ENCODE assay signal across 8 mouse cellular contexts in the genomic region with DNA sequence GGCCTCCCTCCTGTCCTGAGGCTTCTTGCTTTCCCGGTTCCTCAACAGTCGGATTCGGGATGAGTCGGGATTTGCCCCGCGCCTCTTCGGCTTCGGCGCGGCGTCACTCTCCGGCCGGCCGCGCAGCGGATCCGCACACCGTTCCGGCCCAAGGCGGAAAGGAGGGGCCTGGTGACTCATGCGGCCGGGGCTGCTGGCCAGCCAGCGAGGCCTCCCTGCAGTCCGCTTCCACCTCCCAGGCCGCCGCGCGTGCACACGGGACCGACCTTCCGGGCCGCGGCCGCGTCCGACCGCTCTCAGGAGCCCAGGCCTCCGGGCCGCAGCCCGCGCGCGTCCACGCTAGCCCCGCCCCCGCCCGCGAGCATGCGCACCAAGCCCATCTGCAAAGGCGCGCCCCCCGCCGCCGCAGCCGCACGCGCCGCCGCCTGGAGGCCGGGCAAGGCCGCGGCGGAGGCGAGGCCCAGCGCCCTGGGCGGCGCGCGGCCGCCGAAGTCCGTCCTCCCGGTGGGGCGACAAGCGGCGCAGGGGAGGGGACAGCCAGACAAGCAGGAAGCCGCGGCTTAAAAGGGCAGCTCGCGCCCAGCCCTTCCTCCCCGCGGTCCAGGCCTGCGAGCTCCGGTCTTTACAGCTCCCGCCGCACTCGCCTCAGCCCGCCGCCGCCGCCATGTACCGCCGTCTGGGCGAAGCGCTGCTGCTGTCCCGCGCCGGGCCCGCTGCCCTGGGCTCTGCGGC. TPM values are rescaled to one million over a fixed set of nuclear protein-coding genes. Genes with fewer than 3 reads are reported as not detected.
DNase-seq lines count a peak whose midpoint lies in the region; ATAC-seq and TF ChIP-seq lines count a peak whose summit lies in the region.

TSS of gene Shld2 (minus strand) at position 260 of the 732 bp plus-strand sequence.
TSS of gene Glud1 (plus strand) at position 494 of the 732 bp plus-strand sequence.

- peak within 1 kb of the TSS; percentile 98 for H3K27ac ChIP-seq in cortical plate, adult 2 months (ENCODE audit: insufficient read depth, low read length)

- H3K4me3 ChIP-seq in cortical plate, adult 2 months (ENCODE audit: insufficient read depth, low read length): peak within 1 kb of the TSS; percentile 99

- peaks cover 3% of the 10 kb centered on the region for H3K4me1 ChIP-seq in cortical plate, adult 2 months (ENCODE audit: control insufficient read depth, insufficient read depth, low read length)

- TF ChIP-seq POLR2A in cortical plate, adult 2 months (IDR thresholded peaks at IDR 0.05; ENCODE audit: extremely low read depth, insufficient read depth, low read length): peak; percentile 61

- peak; percentile 98 for DNase-seq in gastrocnemius, postnatal 10 days
- DNase-seq in induced T-regulatory cell, adult 2 months (ENCODE audit: low read depth): peak; percentile 93
- DNase-seq in left cerebral cortex, adult 9 months (ENCODE audit: low spot score in 2 of 2): peak; percentile 83 to 89
- peak; percentile 92 for DNase-seq in right cerebral cortex, postnatal 14 days
- peak; percentile 95 to 96 for DNase-seq in urinary bladder, postnatal 36 days (ENCODE audit: low spot score in 2 of 2)

- no peak for TF ChIP-seq CTCF in cortical plate, adult 2 months (IDR thresholded peaks at IDR 0.05; ENCODE audit: extremely low read depth, insufficient read depth, low read length)

- peak; percentile 84 for ATAC-seq in activated CD4-positive, CD25-positive, alpha-beta regulatory T cell, adult 4 months
- ATAC-seq in megakaryocyte progenitor cell, adult 5-6 weeks (replicated peaks; ENCODE audit: poor library complexity): peak; percentile 79

RNA-seq across cellular contexts. Expression of gene Shld2, which starts in this region (rescaled TPM):
- polyA plus RNA-seq in activated CD4-positive, CD25-positive, alpha-beta regulatory T cell, adult 4 months (2017; shearing (Covaris generic)): 1 to 10 TPM; 8.3 to 9.2 TPM
- 4.1 and 4.6 TPM in 2 replicates for polyA plus RNA-seq in cortical plate, adult 2 months (2012; rRNA removed)
- total RNA-seq in gastrocnemius, postnatal 10 days (2021): 1 to 10 TPM; 7.1 to 8.0 TPM
- 7.9 and 13.2 TPM in 2 replicates for total RNA-seq in megakaryocyte progenitor cell, adult 5-6 weeks (2015)
- 13.3 and 14.2 TPM in 2 replicates for total RNA-seq in megakaryocyte progenitor cell, adult 5-6 weeks (2017)

RNA-seq across cellular contexts. Expression of gene Glud1, which starts in this region (rescaled TPM):
- 10 to 100 TPM; 37.3 to 50.1 TPM for polyA plus RNA-seq in activated CD4-positive, CD25-positive, alpha-beta regulatory T cell, adult 4 months (2017; shearing (Covaris generic))
- 174 and 177 TPM in 2 replicates for polyA plus RNA-seq in cortical plate, adult 2 months (2012; rRNA removed)
- total RNA-seq in gastrocnemius, postnatal 10 days (2021): 100 to 1,000 TPM; 116 to 120 TPM
- 182 and 187 TPM in 2 replicates for total RNA-seq in megakaryocyte progenitor cell, adult 5-6 weeks (2015)
- 118 and 134 TPM in 2 replicates for total RNA-seq in megakaryocyte progenitor cell, adult 5-6 weeks (2017)

Comparison
In these comparisons a context has a peak if more than half of its experiments do, and no peak if none do; other contexts are left out.
1. Peak in every context shown above with its lines: DNase-seq, ATAC-seq, H3K4me3 ChIP-seq and H3K27ac ChIP-seq.